Mouse (Mus musculus): ENCODE measurements around the gene Adamtsl5.

GRCm38 (mm10) chr10:80311560-80311959, 36.7 kb downstream of the Adamtsl5 start:
- TF ChIP-seq GATA1 (IDR thresholded peaks at IDR 0.05; ENCODE audit: borderline replicate concordance, low read length), result no peak
- no peak for TF ChIP-seq FLI1 (IDR thresholded peaks at IDR 0.05; ENCODE audit: low read length)

Data from megakaryocyte, embryonic 14.5 days (primary cell).